Mouse (Mus musculus) heart, postnatal 0 days (tissue): ENCODE measurements around the gene Ctdsp2. TPM values are rescaled to one million over a fixed set of nuclear protein-coding genes. Genes with fewer than 3 reads are reported as not detected.
A peak's percentile ranks its signal among the peaks of the same experiment; 100 is the strongest.

Source experiments
- ATAC-seq: fragments of 200-750 bp; cut with Nextera tagmentation; 2 replicates; pipeline ENCODE4 v1.8.0; 2017; ENCODE audit warnings: low read depth, moderate number of reproducible peaks, moderate library complexity; ENCODE audit not compliant: insufficient read depth
- DNase-seq: peaks from one replicate; pipeline ENCODE4 v3.0.0-alpha.2; 2016; ENCODE audit warnings: low spot score
- H3K27ac ChIP-seq: fragments of 300-500 bp; sonication (generic); 2 replicates; pipeline ENCODE4 v1.5.1; 2014; ENCODE audit warnings: low read depth, mild to moderate bottlenecking
- H3K27me3 ChIP-seq: fragments of 300-500 bp; sonication (generic); 2 replicates; pipeline ENCODE4 v1.6.1; 2014; ENCODE audit warnings: low read length, mixed read lengths; ENCODE audit not compliant: control insufficient read depth, insufficient read depth
- H3K36me3 ChIP-seq: fragments of 300-500 bp; sonication (generic); replicated peaks from 2 replicates; pipeline ENCODE4 v1.6.1; 2014; ENCODE audit warnings: low read length, mixed read lengths; ENCODE audit not compliant: control insufficient read depth, insufficient read depth
- H3K4me1 ChIP-seq: fragments of 300-500 bp; sonication (generic); 2 replicates; pipeline ENCODE4 v1.6.1; 2014; ENCODE audit warnings: antibody characterized with exemption; ENCODE audit not compliant: control insufficient read depth, insufficient read depth
- H3K4me2 ChIP-seq: fragments of 300-500 bp; sonication (generic); 2 replicates; pipeline ENCODE4 v1.6.1; 2014; ENCODE audit warnings: low read depth, mild to moderate bottlenecking, low read length, moderate library complexity
- H3K4me3 ChIP-seq: fragments of 300-500 bp; sonication (generic); 2 replicates; pipeline ENCODE4 v1.5.1; 2014; ENCODE audit warnings: low read depth, low read length
- H3K9ac ChIP-seq: fragments of 300-500 bp; sonication (generic); replicated peaks from 2 replicates; pipeline ENCODE4 v1.6.1; 2014; ENCODE audit warnings: low read depth, low read length, mixed read lengths
- H3K9me3 ChIP-seq: fragments of 300-500 bp; sonication (generic); replicated peaks from 2 replicates; pipeline ENCODE4 v1.6.1; 2016; ENCODE audit warnings: low read length; ENCODE audit not compliant: control insufficient read depth
- CTCF ChIP-seq: IDR thresholded peaks from 2 replicates; pipeline ENCODE4 v1.5.1; 2016; ENCODE audit warnings: antibody characterized with exemption, control low read depth, low read depth
- EP300 ChIP-seq: IDR thresholded peaks from 2 replicates; pipeline ENCODE4 v1.6.1; 2016; ENCODE audit warnings: antibody characterized with exemption, low read depth
- WGBS: fragments of 180-500 bp; shearing (Covaris S2); extraction: QIAGEN DNeasy Blood & Tissue Kit; methylation state at CpG from one replicate; pipeline ENCODE4 v1.1.7; 2014; 5-methylcytosine and 5-hydroxymethylcytosine counted together
- polyA plus RNA-seq: library from polyadenylated mRNA; unstranded; fragments of >200 nt; fragmentation: Nextera tagmentation; extraction: Ambion mirVana; gene quantifications from 2 replicates; pipeline ENCODE4 v1.2.1, GENCODE M21; 2015
- total RNA-seq: library from RNA; depleted of rRNA; stranded (reverse); fragments of >200 nt; gene quantifications from 2 replicates; pipeline ENCODE4 v1.2.3, GENCODE M21; 2014; ENCODE audit warnings: low replicate concordance; rRNA removed

The Ctdsp2 gene
- total RNA-seq (137 and 155 TPM in 2 replicates), polyA plus RNA-seq (26.4 and 27.4 TPM in 2 replicates)

GRCm38 (mm10) chr10:126978277-126978994, at the start of gene Ctdsp2:
Gene Ctdsp2, plus strand, starts transcription at chr10:126978717.
- no peaks in the 10 kb centered on the region for H3K27me3 ChIP-seq
- peak; percentile 98 for DNase-seq
- H3K4me3 ChIP-seq: peak within 1 kb of the TSS; percentile 88
- no peaks in the 10 kb centered on the region for H3K36me3 ChIP-seq
- peak within 1 kb of the TSS; percentile 74 for H3K4me2 ChIP-seq
- WGBS: under 1% methylated on average over 50 of the region's 56 CpGs
- peak within 1 kb of the TSS; percentile 100 for H3K9ac ChIP-seq
- H3K9me3 ChIP-seq: no peaks in the 10 kb centered on the region
- H3K4me1 ChIP-seq: peaks cover 27% of the 10 kb centered on the region
- 0 out of 2 replicates have a peak, but pooled peaks have one; percentile 16 for TF ChIP-seq CTCF
- peak; percentile 83 for TF ChIP-seq EP300
- H3K27ac ChIP-seq: peak within 1 kb of the TSS; percentile 100
- ATAC-seq: peak; percentile 93

DNA sequence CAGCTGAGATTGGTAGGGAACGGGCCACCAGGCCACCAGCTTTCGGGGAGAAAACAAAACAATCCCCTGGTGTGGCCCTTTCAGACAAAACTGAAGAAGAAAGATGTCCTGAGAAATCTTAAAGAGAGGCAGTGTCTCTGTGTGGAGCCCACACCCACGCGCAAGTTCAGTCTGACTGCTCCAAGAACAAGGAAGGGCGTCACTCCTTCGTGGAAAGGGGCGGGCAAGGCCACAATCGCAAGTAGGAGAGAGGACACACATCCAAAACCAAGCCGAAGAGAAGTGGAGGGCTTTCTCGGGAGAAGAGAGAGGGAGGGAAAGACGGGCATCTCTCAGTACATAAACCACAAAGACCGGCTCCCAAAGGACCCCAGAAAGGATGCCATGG, 49.7 kb upstream of the Ctdsp2 start:
- H3K27me3 ChIP-seq: no peaks in the 10 kb centered on the region
- H3K4me3 ChIP-seq: peak overlapping the region; percentile 57
- 22% methylated on average over 12 of the region's 12 CpGs for WGBS
- H3K4me1 ChIP-seq: peaks cover 51% of the 10 kb centered on the region
- no peak for TF ChIP-seq EP300
- no peak for TF ChIP-seq CTCF
- H3K36me3 ChIP-seq: no peaks in the 10 kb centered on the region
- ATAC-seq (peak; percentile 7; the same call in 1 of the 2 replicates), DNase-seq (peak; percentile 42)
- peak overlapping the region; percentile 97 for H3K27ac ChIP-seq
- H3K9ac ChIP-seq: peak overlapping the region; percentile 70; the same call in 1 of the 2 replicates
- no peaks in the 10 kb centered on the region for H3K9me3 ChIP-seq
- H3K4me2 ChIP-seq: peak overlapping the region; percentile 80

DNA sequence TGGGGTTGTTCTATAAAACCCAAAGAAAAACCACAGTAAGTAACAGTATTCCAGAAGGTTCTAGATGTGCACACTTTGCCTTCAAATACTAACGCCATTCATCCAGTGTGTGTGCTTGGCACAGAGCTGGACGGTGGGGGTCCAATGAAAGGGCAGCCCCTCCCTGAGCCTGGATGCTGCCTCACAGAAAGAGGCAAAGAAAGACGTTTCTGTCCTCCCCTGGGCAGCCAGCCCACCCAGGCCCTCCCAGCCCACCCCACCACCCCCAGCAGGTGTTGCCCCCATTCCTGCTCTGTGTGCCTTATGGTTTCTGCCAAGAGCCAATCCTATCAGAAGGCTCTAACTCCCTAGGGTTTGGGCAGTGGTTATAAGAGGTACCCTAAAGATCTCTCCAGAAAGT, 49.0 kb upstream of the Ctdsp2 start:
- Histone ChIP-seq H3K9me3 (no peaks in the 10 kb centered on the region), H3K4me3 (no peak overlapping the region), H3K27ac (peak overlapping the region; percentile 97), H3K4me2 (no peak overlapping the region), H3K9ac (no peak overlapping the region), H3K4me1 (peaks cover 48% of the 10 kb centered on the region), H3K27me3 (no peaks in the 10 kb centered on the region), H3K36me3 (no peaks in the 10 kb centered on the region)
- ATAC-seq (no peak), DNase-seq (no peak)
- TF ChIP-seq CTCF (no peak), EP300 (no peak)
- 61% methylated on average over 3 of the region's 3 CpGs for WGBS

GRCm38 (mm10) chr10:126930270-126931121, 48.0 kb upstream of the Ctdsp2 start:
- Histone ChIP-seq H3K9me3 (no peaks in the 10 kb centered on the region), H3K27me3 (no peaks in the 10 kb centered on the region), H3K27ac (peak overlapping the region; percentile 97), H3K4me2 (peak overlapping the region; percentile 20; the same call in 1 of the 2 replicates), H3K4me1 (peaks cover 51% of the 10 kb centered on the region), H3K36me3 (no peaks in the 10 kb centered on the region), H3K9ac (peak overlapping the region; percentile 60; the same call in 1 of the 2 replicates), H3K4me3 (no peak overlapping the region)
- ATAC-seq (peak; percentile 60), DNase-seq (peak; percentile 81)
- no peak for TF ChIP-seq CTCF
- 0 out of 2 replicates have a peak, but pooled peaks have one; percentile 30 for TF ChIP-seq EP300
- WGBS: 31% methylated on average over 15 of the region's 15 CpGs

GRCm38 (mm10) chr10:126931123-126931759, 47.3 kb upstream of the Ctdsp2 start:
- TF ChIP-seq CTCF (no peak), EP300 (no peak)
- Histone ChIP-seq H3K9me3 (no peaks in the 10 kb centered on the region), H3K9ac (0 out of 2 replicates have a peak overlapping the region, but pooled peaks have one; percentile 8), H3K27me3 (no peaks in the 10 kb centered on the region), H3K4me1 (peaks cover 58% of the 10 kb centered on the region), H3K27ac (peak overlapping the region; percentile 97), H3K4me3 (no peak overlapping the region), H3K36me3 (no peaks in the 10 kb centered on the region), H3K4me2 (no peak overlapping the region)
- DNase-seq: peak; percentile 51
- ATAC-seq: peak; percentile 19
- 35% methylated on average over 8 of the region's 8 CpGs for WGBS
